Mouse (Mus musculus) myocyte (in vitro differentiated cells): ENCODE results near the gene Fndc3a.

ENCODE experiments used
- CEBPB ChIP-seq: IDR thresholded peaks from 2 replicates; pipeline ENCODE4 v1.6.1; 2011; ENCODE audit warnings: mild to moderate bottlenecking, moderate library complexity; ENCODE audit not compliant: poor library complexity, insufficient read depth, severe bottlenecking
- E2F4 ChIP-seq: IDR thresholded peaks from one replicate; pipeline ENCODE4 v1.6.1; 2011; ENCODE audit warnings: mild to moderate bottlenecking, control low read depth, moderate library complexity; ENCODE audit not compliant: insufficient read depth
- MAX ChIP-seq: IDR thresholded peaks from one replicate; pipeline ENCODE4 v1.6.1; 2011; ENCODE audit warnings: low read depth, mild to moderate bottlenecking, control low read depth
- MYOD1 ChIP-seq, 3 experiments: IDR thresholded peaks; one replicate each; pipeline ENCODE4 v1.6.1; 2011; ENCODE audit warnings: control low read depth in 2 of 3, low read depth in 2 of 3, mild to moderate bottlenecking in 2 of 3, moderate library complexity in 1 of 3; ENCODE audit not compliant: insufficient read length in 2 of 3, control insufficient read depth in 1 of 3
- MYOG ChIP-seq, 3 experiments: IDR thresholded peaks; one replicate each; pipeline ENCODE4 v1.6.1; 2011; ENCODE audit warnings: control low read depth in 2 of 3, low read depth in 2 of 3, mild to moderate bottlenecking in 2 of 3; ENCODE audit not compliant: insufficient read length in 2 of 3, control insufficient read depth in 1 of 3, insufficient read depth in 1 of 3
- POLR2A ChIP-seq: IDR thresholded peaks from one replicate; pipeline ENCODE4 v1.6.1; 2011; ENCODE audit warnings: low read depth, mild to moderate bottlenecking, control low read depth, moderate library complexity; ENCODE audit not compliant: insufficient read length
- POLR2AphosphoS2 ChIP-seq: IDR thresholded peaks from one replicate; pipeline ENCODE4 v1.6.1; 2011; ENCODE audit warnings: low read depth, control low read depth; ENCODE audit not compliant: insufficient read length
- REST ChIP-seq: IDR thresholded peaks from one replicate; pipeline ENCODE4 v1.6.1; 2011; ENCODE audit warnings: mild to moderate bottlenecking, control low read depth, moderate library complexity; ENCODE audit not compliant: insufficient read depth, insufficient read length
- SRF ChIP-seq: IDR thresholded peaks from one replicate; pipeline ENCODE4 v1.6.1; 2011; ENCODE audit warnings: low read depth; ENCODE audit not compliant: control insufficient read depth, insufficient read length
- TCF12 ChIP-seq: IDR thresholded peaks from one replicate; pipeline ENCODE4 v1.6.1; 2011; ENCODE audit warnings: mild to moderate bottlenecking, control low read depth; ENCODE audit not compliant: poor library complexity, insufficient read depth, severe bottlenecking
- TCF3 ChIP-seq: IDR thresholded peaks from one replicate; pipeline ENCODE4 v1.6.1; 2011; ENCODE audit warnings: low read depth, control low read depth; ENCODE audit not compliant: insufficient read length
- USF1 ChIP-seq: IDR thresholded peaks from one replicate; pipeline ENCODE4 v1.6.1; 2011; ENCODE audit warnings: low read depth, mild to moderate bottlenecking, control low read depth, moderate library complexity

DNA sequence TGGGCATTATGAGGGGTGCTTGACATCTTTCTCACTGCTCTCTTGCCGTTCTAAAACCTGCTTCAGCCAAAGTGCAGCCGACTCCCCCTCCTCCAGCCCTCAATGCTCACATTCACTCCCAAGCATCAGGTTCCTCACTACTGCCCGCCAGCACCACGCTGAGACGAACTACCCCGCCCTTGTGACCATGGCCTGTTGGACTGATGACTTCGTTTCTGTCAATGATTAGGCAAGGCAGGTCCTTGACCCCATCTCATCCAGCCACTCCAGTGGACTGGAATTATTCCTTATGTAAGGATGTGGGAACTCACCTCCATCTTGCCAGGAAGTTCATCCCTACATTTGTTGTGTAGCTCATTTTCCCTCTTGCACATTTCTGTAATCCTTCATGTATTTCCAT lies 175.9 kb downstream of the Fndc3a start:
- TF ChIP-seq POLR2AphosphoS2 (no peak), MYOG (IDR thresholded peaks at IDR 0.05; ENCODE audit: control insufficient read depth in 1 of 3, insufficient read depth in 1 of 3, insufficient read length in 2 of 3, low read depth in 2 of 3) (no peak), MYOD1 (IDR thresholded peaks at IDR 0.05; ENCODE audit: control insufficient read depth in 1 of 3, insufficient read length in 2 of 3, low read depth in 2 of 3) (no peak), POLR2A (no peak), TCF12 (no peak), USF1 (no peak), MAX (no peak), TCF3 (no peak), E2F4 (no peak), SRF (no peak), REST (no peak), CEBPB (no peak)
